Mouse (Mus musculus) thymus, adult 2 months (tissue): ENCODE data around the gene Sema4a.

Experiments used
- CTCF ChIP-seq: fragments of 200-500 bp; IDR thresholded peaks from 2 replicates; pipeline ENCODE4 v1.5.1; 2012; ENCODE audit warnings: mild to moderate bottlenecking, control low read depth, low read length, moderate library complexity, borderline replicate concordance; ENCODE audit not compliant: control insufficient read depth, poor library complexity, insufficient read depth; ENCODE audit errors: extremely low read depth
- POLR2A ChIP-seq: fragments of 200-500 bp; IDR thresholded peaks from 2 replicates; pipeline ENCODE4 v1.6.1; 2012; ENCODE audit warnings: mild to moderate bottlenecking, low read length, control low read depth, moderate library complexity; ENCODE audit not compliant: control insufficient read depth, poor library complexity, insufficient read depth; ENCODE audit errors: extremely low read depth

GRCm38 (mm10) chr3:88483621-88484020 is 22.6 kb upstream of the Sema4a start:
- TF ChIP-seq CTCF (peak; percentile 87), POLR2A (no peak)
